Mouse (Mus musculus) embryo, embryonic 11 days (tissue): ENCODE results near the gene Tfrc.
A peak's percentile ranks its signal among the peaks of the same experiment; 100 is the strongest.

Experiments used
- DNase-seq: peaks from one replicate; pipeline ENCODE4 v3.0.0-alpha.2; 2015

Tfrc gene

DNA sequence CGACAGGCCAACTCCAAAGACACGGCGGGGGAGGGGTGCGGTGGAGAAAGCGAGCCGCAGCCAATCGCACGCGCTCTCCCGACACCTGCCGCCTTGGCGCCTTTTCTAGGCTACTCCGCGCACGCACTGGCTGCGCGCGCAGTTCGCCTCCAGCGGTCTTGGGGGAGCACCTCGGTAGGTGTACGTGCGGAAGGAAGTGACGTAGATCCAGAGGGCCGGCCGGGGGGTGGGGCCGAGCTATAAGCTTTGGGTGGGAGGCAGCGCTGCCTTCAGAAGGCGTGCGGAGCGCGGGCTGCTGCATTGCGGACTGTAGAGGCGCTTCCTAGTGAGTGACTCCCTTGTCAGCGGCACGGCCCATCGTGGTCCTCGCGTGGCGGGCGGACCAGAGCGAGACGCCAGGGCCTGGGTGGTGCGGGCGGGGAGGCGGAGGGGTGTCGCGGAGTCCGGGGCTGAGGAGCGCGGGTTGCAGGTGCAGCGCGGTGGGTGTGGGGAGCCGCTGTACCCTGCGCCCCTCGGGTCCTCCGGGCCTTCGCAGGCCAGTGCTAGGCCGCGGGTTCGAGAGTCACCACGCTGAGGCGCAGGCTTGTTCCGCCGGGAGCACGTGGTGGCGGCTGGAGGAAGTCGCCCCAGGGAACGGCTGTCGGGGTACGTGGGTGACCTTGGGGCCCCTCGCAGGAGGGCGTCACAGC lies at the start of gene Tfrc:
Gene Tfrc (plus strand): TSS at position 209 of the 689 bp plus-strand sequence.
- DNase-seq = peak; percentile 100

- no peak for DNase-seq
These were observed 49.2 kb upstream of the Tfrc start for GRCm38 (mm10) chr16:32559493-32559892.

DNA sequence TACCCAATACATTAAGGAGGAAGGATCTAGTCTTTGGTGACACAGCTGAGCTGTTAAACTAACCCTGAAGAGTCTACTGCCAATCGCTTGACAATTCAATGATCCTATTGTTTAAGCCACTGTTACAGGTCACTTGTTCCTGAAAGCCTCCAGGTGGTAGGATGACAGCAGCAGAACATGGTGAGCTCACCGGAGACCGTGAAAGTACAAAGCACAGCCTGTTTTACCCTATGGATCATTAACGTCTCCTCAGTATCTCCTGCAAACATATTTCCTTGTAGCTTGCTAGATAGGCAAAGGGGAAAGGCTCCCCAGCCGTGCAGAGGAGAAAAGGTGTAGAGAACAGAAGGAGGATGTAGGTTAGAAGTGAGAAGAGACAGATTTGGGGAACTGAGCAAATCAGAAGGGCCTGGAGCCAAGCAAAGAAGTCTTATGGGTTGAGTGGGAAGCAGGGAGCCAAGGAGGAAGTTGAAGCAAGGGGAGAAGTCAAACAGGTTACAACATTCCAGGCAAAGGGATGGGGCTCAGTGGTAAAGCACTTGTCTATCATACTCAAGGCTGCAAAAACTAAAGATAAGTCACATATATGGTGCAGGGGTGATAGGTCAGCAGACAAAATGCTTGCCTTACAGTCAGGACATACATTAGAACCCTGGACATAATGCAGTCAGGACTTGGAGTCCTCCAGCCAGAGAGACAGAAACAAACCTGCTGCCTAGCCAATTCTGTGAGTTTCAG lies 45.5 kb upstream of the Tfrc start:
- DNase-seq = no peak

GRCm38 (mm10) chr16:32567282-32567681 lies 41.4 kb upstream of the Tfrc start:
- no peak for DNase-seq

DNA sequence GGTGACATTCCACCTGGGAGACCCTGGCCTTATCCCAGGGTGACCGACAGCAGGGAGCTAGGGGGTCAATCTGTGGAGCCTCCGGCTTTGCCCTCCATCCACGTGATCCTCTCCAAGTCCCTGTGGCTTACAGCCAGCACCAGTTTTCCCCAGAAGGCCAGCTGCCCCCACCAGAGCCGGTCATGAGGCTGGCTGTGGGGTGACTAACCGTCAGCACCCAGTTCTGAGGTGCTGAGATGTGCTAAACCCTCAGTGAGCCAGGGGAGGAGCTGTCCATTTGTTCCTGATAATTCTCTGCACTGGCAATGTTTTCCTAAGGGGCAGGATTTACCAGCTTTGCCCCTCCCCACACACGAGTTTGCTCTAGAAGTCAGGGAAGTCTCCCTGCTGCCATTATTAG lies 40.3 kb upstream of the Tfrc start:
- DNase-seq = no peak

DNA sequence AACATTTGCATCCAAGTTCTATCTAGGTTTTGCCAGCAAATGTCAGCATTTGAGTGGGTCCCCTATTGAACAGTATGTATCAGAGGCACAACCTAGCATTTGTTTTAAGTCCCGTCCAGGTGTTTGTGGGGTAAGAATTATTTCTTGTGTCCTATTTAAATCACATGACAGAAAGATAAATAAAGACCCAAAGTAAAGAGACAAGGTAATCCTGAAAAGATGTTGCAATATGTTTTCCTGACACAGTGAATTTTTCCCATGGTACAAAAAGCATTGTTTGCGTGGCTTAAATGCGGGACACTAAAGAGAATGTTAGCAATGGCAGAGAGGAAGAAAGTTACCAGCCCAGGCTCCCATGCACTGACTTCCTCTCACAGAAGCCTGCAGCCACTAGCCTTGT lies 38.7 kb upstream of the Tfrc start:
- no peak for DNase-seq

- no peak for DNase-seq
These were observed 36.2 kb upstream of the Tfrc start for GRCm38 (mm10) chr16:32572528-32572927.

- DNase-seq = no peak
These were observed 22.2 kb upstream of the Tfrc start for GRCm38 (mm10) chr16:32586482-32586881.

- no peak for DNase-seq
These were observed 20.2 kb upstream of the Tfrc start for GRCm38 (mm10) chr16:32588568-32588967.

- DNase-seq = no peak
These were observed 17.2 kb upstream of the Tfrc start for GRCm38 (mm10) chr16:32591521-32591920.

GRCm38 (mm10) chr16:32593283-32593805 lies 15.4 kb upstream of the Tfrc start:
- no peak for DNase-seq

DNA sequence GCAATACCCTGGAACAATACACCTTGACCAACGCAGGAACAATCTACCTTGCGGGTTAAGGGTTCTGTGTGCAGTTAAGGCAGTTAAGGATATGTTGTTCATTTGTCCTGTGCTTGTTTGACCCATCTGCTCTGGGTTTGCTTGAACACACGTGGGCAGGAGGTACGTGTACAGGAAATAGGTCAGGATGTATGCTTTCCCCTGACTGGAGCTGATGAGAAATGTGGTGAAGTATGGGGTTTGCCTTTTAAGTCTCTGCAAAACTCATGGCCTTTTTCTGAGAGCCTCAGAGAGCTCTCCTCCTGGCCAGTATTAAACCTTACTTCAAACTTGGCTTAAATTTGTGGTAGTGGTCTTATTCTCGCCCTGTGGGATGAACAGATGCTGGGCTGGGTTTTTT lies 14.8 kb upstream of the Tfrc start:
- DNase-seq = no peak

DNA sequence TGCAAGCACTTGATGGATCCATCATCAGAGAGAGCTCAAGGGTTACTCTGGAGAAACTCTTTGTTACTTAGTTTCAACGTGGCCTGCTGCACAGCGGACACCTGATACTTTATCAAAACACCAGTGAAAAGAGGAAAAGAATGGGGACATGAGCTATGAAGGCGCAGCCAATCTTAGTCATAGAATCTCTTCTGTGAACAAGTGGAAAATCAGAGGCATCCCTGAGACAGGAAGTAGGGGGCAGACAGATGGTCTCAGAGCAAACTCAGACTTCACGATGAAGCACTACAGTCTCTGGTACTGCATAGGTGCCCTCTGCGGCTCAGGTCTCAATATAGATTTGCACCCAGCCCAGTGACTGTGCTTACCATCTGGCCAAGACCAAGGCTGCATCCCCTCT lies 14.0 kb upstream of the Tfrc start:
- no peak for DNase-seq

- no peak for DNase-seq
These were observed 13.4 kb upstream of the Tfrc start for GRCm38 (mm10) chr16:32595142-32595855.

DNA sequence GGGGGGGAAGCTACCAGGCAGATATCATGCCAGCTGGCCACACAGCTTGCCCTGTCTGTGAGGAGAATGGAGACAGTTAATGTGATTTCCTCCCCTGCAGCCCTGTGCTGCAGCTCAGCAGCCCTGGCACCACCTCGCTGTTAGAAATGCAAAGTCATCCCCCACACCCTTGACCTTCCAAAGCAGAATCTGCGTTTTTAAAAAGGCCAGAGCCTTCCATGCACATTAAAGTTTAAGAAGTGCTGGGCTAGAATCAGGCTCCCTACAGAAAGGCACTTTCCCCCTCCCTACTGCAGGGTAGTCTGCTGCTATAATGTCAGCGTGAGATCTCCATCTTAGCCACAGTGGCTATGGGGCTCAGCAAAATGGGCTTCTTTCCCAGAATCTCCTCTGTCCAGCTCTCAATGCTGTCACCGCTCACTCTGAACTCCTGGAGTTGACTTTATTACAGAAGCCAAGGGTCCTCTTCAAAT lies 10.8 kb upstream of the Tfrc start:
- DNase-seq = peak; percentile 3

GRCm38 (mm10) chr16:32599151-32599550 lies 9.6 kb upstream of the Tfrc start:
- DNase-seq = no peak

- no peak for DNase-seq
These were observed 6.5 kb upstream of the Tfrc start for GRCm38 (mm10) chr16:32602193-32602685.

- DNase-seq = peak; percentile 14
These were observed 967 bp upstream of the Tfrc start for GRCm38 (mm10) chr16:32607562-32608343.

DNA sequence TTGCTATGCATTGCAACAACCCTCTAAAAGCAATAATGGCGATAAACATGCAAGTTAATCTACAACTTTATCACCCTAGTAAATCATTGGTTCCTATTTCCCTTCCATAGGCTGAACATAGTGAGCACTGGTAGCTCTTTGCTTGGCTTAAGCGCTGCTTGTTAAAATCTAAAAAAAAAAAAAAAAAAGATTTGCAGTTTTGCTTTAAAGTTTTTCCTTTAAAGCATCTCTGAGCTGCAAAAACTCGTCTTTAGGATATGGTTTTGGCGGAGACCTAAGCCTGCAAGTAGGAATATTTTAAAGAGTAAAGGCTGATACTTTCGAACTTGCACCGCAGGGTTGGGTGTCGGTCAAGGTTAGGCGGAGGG lies 392 bp upstream of the Tfrc start:
- DNase-seq = no peak

DNA sequence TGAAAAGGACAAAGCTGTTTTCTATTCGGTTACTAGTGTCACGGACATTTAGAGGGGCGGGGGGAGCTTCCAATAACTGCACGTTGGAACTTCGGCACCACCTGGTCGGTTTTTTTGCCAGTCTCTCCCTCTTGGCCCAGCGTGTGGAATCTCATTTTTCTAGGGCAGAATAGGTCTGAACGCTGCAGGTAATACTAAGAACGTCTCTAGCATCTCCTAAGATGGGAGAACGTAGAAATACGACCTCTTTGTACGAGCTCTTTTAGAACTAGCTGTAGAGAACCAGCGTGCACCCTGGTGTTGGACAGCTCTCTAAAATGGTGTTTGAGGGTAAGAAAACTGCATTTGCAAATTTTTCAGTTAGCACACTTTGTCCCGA lies 670 bp downstream of the Tfrc start:
- DNase-seq = no peak

GRCm38 (mm10) chr16:32610460-32611255 lies 1.9 kb downstream of the Tfrc start:
- no peak for DNase-seq

GRCm38 (mm10) chr16:32612052-32612451 lies 3.3 kb downstream of the Tfrc start:
- no peak for DNase-seq
